Mouse (Mus musculus): Measurements from ENCODE around the gene Sept10.

- TF ChIP-seq CTCF (IDR thresholded peaks at IDR 0.05; ENCODE audit: borderline replicate concordance, extremely low read depth, insufficient read depth, insufficient read length) (no peak), POLR2A (IDR thresholded peaks at IDR 0.05; ENCODE audit: borderline replicate concordance, extremely low read depth, insufficient read depth, insufficient read length, poor library complexity, severe bottlenecking) (no peak)
These were observed 102.6 kb downstream of the Sept10 start for GRCm38 (mm10) chr10:59119001-59119400.

Measured in brain, embryonic 14.5 days (tissue).